Mouse (Mus musculus) forebrain, embryonic 14.5 days (tissue): ENCODE results near the gene Gm21190. TPM values are rescaled to one million over a fixed set of nuclear protein-coding genes. Genes with fewer than 3 reads are reported as not detected.
"Not testable (repeated sequence)": the region's sequence is repeated elsewhere in the genome, so short reads cannot be mapped to it uniquely, and the experiment has no call there.

ENCODE experiments used
- ATAC-seq: fragments of 200-750 bp; cut with Nextera tagmentation; 2 replicates; pipeline ENCODE4 v1.8.0; 2017; ENCODE audit warnings: mild to moderate bottlenecking, moderate library complexity
- DNase-seq: peaks from one replicate; pipeline ENCODE4 v3.0.0-alpha.2; 2015; ENCODE audit warnings: low spot score
- H3K27ac ChIP-seq: fragments of 300-500 bp; sonication (generic); 2 replicates; pipeline ENCODE4 v1.5.1; 2014; ENCODE audit warnings: low read depth, mild to moderate bottlenecking, control low read depth, low read length, moderate library complexity
- H3K27me3 ChIP-seq: fragments of 300-500 bp; sonication (generic); replicated peaks from 2 replicates; pipeline ENCODE4 v1.6.1; 2014; ENCODE audit warnings: low read length, control low read depth, mixed read lengths; ENCODE audit not compliant: control insufficient read depth, insufficient read depth
- H3K36me3 ChIP-seq: fragments of 300-500 bp; sonication (generic); 2 replicates; pipeline ENCODE4 v1.6.1; 2014; ENCODE audit warnings: low read length, control low read depth; ENCODE audit not compliant: control insufficient read depth, insufficient read depth
- H3K4me1 ChIP-seq: fragments of 300-500 bp; sonication (generic); 2 replicates; pipeline ENCODE4 v1.6.1; 2014; ENCODE audit warnings: antibody characterized with exemption, low read length, control low read depth; ENCODE audit not compliant: control insufficient read depth, insufficient read depth
- H3K4me2 ChIP-seq: fragments of 300-500 bp; sonication (generic); 2 replicates; pipeline ENCODE4 v1.6.1; 2014; ENCODE audit warnings: mild to moderate bottlenecking, control low read depth, low read length
- H3K4me3 ChIP-seq: fragments of 300-500 bp; sonication (generic); 2 replicates; pipeline ENCODE4 v1.5.1; 2014; ENCODE audit warnings: low read depth, low read length, control low read depth
- H3K9ac ChIP-seq: fragments of 300-500 bp; sonication (generic); 2 replicates; pipeline ENCODE4 v1.6.1; 2014; ENCODE audit warnings: mild to moderate bottlenecking, low read length, control low read depth, moderate library complexity
- H3K9me3 ChIP-seq: fragments of 300-500 bp; sonication (generic); replicated peaks from 2 replicates; pipeline ENCODE4 v1.6.1; 2016; ENCODE audit warnings: low read length, control low read depth, mixed read lengths; ENCODE audit not compliant: control insufficient read depth
- WGBS: fragments of 180-500 bp; shearing (Covaris S2); extraction: QIAGEN DNeasy Blood & Tissue Kit; methylation state at CpG from one replicate; pipeline ENCODE4 v1.1.7; 2014; 5-methylcytosine and 5-hydroxymethylcytosine counted together
- polyA plus RNA-seq: library from polyadenylated mRNA; unstranded; fragments of >200 nt; fragmentation: Nextera tagmentation; extraction: Ambion mirVana; gene quantifications from 2 replicates; pipeline ENCODE4 v1.2.1, GENCODE M21; 2014

Gm21190 gene
- polyA plus RNA-seq, 1 experiment from 2014 or later = not detected

GRCm38 (mm10) chr5:15522028-15522427 lies 7.0 kb downstream of the Gm21190 start:
- not testable (repeated sequence) for H3K4me2 ChIP-seq, DNase-seq, H3K9ac ChIP-seq, H3K27ac ChIP-seq, H3K4me3 ChIP-seq, H3K27me3 ChIP-seq, H3K36me3 ChIP-seq, H3K9me3 ChIP-seq, ATAC-seq, H3K4me1 ChIP-seq
- 35% methylated on average over 2 of the region's 2 CpGs for WGBS

- H3K27ac ChIP-seq, H3K4me3 ChIP-seq, H3K4me1 ChIP-seq, H3K9me3 ChIP-seq, H3K9ac ChIP-seq, H3K36me3 ChIP-seq, H3K4me2 ChIP-seq, DNase-seq, H3K27me3 ChIP-seq, ATAC-seq: not testable (repeated sequence)
- WGBS = 22% methylated on average over 5 of the region's 5 CpGs
These were observed 8.6 kb downstream of the Gm21190 start for GRCm38 (mm10) chr5:15520418-15520817.

GRCm38 (mm10) chr5:15517150-15517549 lies 11.9 kb downstream of the Gm21190 start:
- not testable (repeated sequence) for H3K27me3 ChIP-seq, H3K4me1 ChIP-seq, H3K9ac ChIP-seq, H3K36me3 ChIP-seq, H3K4me3 ChIP-seq, DNase-seq, H3K9me3 ChIP-seq, ATAC-seq, H3K4me2 ChIP-seq, H3K27ac ChIP-seq
- 76% methylated on average over 2 of the region's 2 CpGs for WGBS

- WGBS = 65% methylated on average over 3 of the region's 3 CpGs
- H3K9ac ChIP-seq, H3K4me2 ChIP-seq, H3K36me3 ChIP-seq, H3K27me3 ChIP-seq, DNase-seq, H3K4me3 ChIP-seq, H3K27ac ChIP-seq, H3K4me1 ChIP-seq, ATAC-seq: not testable (repeated sequence)
- H3K9me3 ChIP-seq = peaks cover 18% of the 10 kb centered on the region
These were observed 16.8 kb downstream of the Gm21190 start for GRCm38 (mm10) chr5:15512236-15512635.

- H3K9ac ChIP-seq, H3K27ac ChIP-seq, H3K27me3 ChIP-seq, ATAC-seq, DNase-seq, H3K4me2 ChIP-seq, H3K4me3 ChIP-seq, H3K4me1 ChIP-seq, H3K36me3 ChIP-seq: not testable (repeated sequence)
- 89% methylated on average over 1 of the region's 1 CpGs for WGBS
- peaks cover 18% of the 10 kb centered on the region for H3K9me3 ChIP-seq
These were observed 19.1 kb downstream of the Gm21190 start for GRCm38 (mm10) chr5:15509911-15510310.

- not testable (repeated sequence) for H3K27ac ChIP-seq, H3K9ac ChIP-seq, ATAC-seq, DNase-seq, H3K27me3 ChIP-seq, H3K4me2 ChIP-seq, H3K4me3 ChIP-seq, H3K4me1 ChIP-seq, H3K36me3 ChIP-seq
- peaks cover 18% of the 10 kb centered on the region for H3K9me3 ChIP-seq
- WGBS = 63% methylated on average over 6 of the region's 6 CpGs
These were observed 20.3 kb downstream of the Gm21190 start for GRCm38 (mm10) chr5:15508460-15509451.

GRCm38 (mm10) chr5:15507757-15508459 lies 21.1 kb downstream of the Gm21190 start:
- not testable (repeated sequence) for H3K36me3 ChIP-seq, DNase-seq, H3K4me3 ChIP-seq, H3K27ac ChIP-seq, H3K4me1 ChIP-seq, H3K4me2 ChIP-seq, H3K9ac ChIP-seq, H3K27me3 ChIP-seq
- H3K9me3 ChIP-seq = peaks cover 18% of the 10 kb centered on the region
- 69% methylated on average over 6 of the region's 6 CpGs for WGBS
- ATAC-seq = peak; percentile 40; the same call in 1 of the 2 replicates

- no peaks in the 10 kb centered on the region for H3K27me3 ChIP-seq
- peaks cover 17% of the 10 kb centered on the region for H3K9me3 ChIP-seq
- no peaks in the 10 kb centered on the region for H3K36me3 ChIP-seq
- H3K9ac ChIP-seq = no peak overlapping the region
- WGBS = 75% methylated on average over 3 of the region's 3 CpGs
- DNase-seq (no peak), ATAC-seq (peak; percentile 42; the same call in 1 of the 2 replicates)
- no peak overlapping the region for H3K27ac ChIP-seq
- H3K4me1 ChIP-seq = no peaks in the 10 kb centered on the region
- no peak overlapping the region for H3K4me2 ChIP-seq
- H3K4me3 ChIP-seq = no peak overlapping the region
These were observed 21.8 kb downstream of the Gm21190 start for GRCm38 (mm10) chr5:15507309-15507619.
